Mouse (Mus musculus): Measurements from ENCODE around the gene Dnm3. TPM values are rescaled to one million over a fixed set of nuclear protein-coding genes. Genes with fewer than 3 reads are reported as not detected.
"Not testable (repeated sequence)": the region's sequence is repeated elsewhere in the genome, so short reads cannot be mapped to it uniquely, and the experiment has no call there.

Gene Dnm3
- total RNA-seq, 2 experiments from 2014 or later = 79.8 to 80.9 TPM

DNA sequence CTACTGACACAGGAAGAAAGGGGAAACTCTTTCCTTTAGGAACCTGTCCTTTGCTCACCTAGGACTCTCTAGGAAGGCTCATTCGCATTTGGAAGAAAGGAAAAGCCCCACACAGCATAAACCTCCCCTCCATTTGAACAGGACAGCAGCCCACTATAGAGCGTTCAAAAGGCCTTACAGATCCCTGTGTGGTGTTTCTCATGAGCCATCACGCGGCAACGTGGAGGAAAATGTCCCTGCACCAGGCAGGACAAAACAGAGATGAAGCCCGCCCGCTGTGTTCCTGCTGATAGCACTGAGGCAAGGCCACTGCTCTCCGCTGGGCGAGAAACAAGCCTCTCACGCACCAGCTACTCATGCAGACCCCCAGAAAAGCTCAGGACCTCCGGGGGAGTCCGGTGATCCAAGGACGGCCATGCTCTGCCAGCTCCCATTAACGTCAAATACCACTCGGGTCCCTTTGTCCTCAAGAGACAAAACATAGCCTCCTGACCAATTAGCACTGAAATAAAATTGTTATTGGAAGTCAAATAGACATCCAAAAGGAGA lies 51.8 kb downstream of the Dnm3 start:
- DNase-seq = no peak

DNA sequence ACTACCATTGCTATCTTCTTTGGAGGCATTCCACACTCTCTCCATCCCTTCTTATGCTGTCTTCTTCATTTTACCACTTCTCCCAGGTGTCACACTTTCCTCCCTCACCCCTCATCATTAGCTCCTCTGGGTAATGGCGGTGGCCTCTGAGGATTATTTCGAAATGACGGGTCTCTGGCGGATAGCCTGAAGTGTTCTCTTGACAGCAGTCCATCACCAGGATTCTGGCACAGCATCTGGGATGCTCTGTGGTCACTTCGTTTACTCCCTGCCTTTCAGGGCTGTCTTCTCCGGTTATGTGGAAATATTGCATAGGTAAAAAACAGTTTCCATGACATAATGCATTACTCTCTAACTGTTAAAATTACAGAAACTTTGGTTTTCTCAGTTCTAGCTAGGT lies 55.0 kb downstream of the Dnm3 start:
- no peak for DNase-seq

DNA sequence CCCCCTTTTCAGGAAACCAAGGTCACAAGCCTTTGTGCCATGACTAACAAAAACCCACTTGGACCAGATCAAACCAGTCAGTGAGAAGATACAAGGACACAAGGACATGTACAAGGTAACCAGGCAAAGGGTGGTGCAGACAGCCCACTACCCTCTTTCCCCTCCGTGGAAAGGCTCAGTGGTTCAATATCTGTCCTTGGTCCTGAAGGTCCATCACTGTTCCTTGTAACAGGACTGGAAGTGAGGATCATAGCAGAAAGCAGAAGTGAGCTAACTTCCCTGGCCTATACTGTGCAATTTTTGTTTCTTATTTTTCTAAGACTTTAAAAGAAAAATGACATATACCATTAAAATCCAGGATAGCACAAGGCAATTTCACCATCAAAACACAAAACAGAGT lies 64.0 kb downstream of the Dnm3 start:
- DNase-seq = no peak

DNA sequence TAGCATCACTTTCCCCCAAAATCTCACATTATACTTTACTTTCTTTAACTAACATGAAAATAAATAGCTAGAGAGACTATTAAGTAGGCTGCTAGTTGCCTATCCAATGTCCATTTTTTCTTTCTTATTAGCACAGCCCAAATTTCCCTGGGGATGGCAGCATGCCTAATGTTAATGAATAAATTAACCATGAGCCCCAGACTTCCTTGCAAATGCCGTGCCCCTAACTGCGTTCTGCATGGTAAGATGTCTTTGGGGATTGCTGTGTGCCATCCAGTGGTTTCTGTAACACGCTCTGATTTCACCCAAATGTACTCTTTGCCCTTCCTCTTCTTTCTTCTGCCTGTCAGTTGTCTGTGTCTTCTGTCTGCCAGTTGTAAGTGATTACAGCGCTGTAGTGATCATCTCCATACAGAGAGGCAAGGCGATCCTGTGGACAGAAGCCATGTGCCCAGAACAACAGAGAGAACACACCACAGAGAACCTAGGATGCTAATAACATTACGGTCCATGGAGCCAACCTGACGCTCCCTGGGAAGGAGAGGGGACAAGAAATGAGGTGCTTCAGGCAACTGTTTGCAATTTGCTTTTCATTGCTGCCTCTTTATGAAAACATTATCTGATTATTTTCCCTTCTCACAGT lies 64.9 kb downstream of the Dnm3 start:
- DNase-seq = no peak

DNA sequence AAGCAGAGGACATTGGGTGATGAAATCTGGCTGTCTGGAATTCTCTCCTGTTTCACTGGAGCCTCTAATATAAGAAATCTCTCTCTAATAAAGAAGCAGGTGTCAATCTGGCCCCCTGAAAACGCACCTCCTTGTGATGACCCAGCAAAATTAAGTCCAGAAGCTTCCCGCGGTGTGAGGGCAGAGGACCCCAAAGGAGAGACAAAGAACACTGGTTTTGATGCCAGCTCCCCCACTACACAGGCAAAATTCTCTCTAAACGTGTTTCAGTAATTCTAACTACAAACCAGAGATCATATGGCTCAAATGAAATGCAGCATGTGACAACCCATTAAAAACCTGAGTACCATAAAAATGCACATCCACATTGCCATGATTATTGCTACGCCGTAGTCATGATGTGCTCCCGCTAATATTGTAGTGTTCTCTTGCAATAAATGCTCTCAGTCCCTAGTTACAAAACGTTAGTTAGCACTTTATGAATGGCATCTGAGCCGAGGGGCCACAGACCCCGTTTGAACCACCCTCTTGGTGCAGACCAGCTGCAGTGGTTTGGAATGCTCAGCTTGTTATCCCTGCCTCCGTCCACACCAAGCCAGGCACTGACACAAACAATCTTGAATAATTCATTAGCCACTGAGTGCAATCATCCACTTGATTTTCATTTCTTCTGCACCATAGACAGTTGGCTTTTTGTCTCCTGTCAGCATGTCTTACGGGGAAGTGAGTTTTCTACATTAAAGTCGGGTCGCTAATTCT lies 67.4 kb downstream of the Dnm3 start:
- peak; percentile 8 to 24 for DNase-seq

DNA sequence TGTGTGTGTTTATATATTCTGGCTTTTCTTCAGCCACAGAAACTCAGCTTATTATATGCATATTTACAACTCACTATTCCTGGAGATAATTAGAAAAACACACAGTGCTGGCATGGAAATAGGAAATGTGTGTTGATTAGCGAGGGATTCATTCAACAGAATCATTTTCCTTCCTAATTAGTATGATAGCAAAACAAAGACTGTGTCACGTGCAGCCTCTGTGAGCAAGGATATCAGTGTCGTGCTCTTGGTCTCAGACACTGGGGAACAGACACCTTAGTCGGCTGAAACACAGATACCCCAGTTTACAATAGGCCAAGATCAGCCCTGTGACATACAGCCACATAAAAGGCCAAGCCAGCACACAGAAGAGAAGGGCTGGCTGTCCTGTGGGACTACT lies 83.3 kb downstream of the Dnm3 start:
- no peak for DNase-seq

DNA sequence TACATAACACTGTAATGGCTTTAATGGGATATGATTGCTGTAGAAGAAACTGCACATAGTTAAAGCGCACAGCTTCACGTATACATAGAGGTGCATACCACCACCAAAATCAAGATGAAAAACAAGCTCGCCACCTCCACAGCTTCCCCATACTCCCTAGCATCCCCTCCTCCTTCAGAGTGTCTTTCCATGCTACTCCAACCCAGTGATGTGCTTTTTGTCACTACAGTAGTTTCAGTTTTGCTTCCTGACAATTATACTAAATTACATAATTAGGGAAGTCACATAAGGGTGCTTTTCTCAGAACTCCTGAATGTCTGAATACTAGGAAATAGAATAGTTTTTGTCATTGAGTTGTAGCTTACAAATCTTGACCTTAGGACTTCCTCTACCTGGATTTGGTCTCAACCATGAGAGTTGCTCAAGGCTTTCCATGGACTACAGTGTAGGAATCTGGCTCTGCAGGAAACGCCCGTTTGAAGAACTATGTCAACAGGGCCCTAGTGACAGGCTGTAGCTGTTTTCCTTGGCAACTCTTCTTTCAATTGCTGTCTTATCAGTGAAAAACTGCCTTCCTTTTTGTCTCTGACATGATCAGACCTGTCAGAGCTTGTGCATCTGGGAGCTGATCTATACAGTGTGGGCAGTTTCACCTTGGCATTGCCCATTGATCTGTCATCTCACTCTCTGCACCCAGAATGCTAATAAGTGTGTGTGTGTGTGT lies 89.2 kb downstream of the Dnm3 start:
- DNase-seq = no peak

DNA sequence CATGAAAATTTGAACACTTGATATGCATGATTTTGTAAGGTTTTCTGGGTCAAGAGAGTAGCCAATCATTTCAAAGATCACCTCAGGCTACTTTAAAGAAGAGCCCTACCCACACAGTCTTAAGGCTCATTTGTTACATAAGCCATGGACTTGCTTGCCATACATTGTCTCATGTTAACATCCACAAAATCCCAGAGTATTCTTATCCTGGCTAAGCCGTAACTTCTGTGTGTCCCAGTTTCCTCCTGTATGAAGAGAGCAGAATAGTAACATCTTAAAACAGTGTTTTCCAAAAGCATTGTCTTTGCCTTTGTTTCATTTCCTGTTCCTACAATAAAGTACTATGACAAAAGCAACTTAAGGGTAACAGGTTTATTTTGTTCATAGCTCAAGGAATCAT lies 104.8 kb downstream of the Dnm3 start:
- not testable (repeated sequence) for DNase-seq

DNA sequence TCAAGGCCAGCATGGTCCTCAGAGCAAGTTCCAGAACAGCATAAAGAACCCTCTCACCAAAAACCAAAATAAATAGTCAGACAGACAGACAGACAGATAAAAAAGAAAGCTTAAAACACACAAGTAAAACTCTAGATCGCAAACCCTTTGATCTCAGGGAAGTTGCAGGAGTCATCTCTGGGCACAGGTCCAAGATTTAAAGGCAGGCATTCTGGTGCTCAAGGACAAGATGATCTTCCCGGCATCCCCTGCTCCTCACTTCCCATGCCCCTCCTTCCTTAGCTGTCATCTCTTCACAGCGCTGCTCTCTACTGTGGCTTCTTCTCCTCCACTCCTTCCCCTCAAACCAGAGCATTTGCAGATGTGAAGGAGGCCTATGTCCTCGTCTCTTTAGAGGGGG lies 108.1 kb downstream of the Dnm3 start:
- DNase-seq = no peak

DNA sequence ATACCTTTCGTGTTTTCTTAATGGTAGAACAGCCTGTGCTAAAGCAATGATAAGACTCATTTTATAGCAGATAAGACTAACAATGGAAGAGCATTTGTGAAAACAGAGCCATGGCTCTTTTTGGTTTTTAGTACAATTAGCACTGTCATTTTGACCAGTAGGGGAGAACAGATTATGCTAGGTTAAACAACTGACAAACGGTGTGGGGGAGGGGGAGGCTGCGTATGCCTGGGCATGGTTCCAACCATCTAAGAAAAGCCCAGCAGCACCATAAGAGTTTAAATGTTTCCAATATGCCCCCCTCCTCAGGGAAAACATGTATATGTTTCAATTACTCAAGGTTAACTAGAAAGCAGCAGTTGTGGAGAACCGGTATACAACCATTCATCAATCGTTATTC lies 115.9 kb downstream of the Dnm3 start:
- peak; percentile 40 to 46 for DNase-seq

DNA sequence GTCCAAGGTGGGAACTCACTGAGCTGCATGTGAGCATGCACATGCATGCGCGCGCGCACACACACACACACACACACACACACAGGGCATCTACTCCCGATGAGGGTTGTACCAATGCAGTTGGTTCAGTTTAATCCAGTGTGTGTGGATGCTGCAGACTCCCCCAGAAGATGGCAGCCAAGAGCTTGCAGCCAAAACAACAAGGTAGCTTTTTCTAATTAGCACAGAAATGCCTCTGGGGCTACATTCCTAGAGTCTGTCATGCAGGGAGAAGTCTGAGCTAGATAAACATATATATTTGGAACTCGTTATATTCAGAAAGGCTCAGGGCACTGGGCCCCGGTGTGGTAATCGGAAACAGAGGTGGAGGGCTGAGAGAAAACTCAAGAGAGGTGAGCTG lies 118.6 kb downstream of the Dnm3 start:
- peak; percentile 56 to 66 for DNase-seq

DNA sequence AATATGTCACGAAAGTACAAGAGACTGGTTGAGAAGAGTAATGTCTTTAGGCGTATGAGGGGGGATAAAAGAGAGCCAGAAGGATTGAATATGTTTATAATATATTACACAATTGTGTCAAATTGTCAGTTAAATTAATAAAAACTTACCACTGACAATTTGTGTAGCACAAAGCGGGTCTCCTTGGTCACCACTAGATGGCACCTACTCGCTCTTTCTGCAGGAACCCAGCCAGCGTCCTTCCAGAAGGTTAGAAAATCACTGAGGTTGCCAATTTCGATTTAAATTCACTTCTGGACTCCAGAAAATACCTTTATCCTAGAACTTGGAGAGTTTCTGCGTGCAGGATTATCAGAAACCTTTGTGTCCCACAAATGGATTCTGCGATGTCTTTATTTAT lies 119.8 kb downstream of the Dnm3 start:
- DNase-seq = no peak

DNA sequence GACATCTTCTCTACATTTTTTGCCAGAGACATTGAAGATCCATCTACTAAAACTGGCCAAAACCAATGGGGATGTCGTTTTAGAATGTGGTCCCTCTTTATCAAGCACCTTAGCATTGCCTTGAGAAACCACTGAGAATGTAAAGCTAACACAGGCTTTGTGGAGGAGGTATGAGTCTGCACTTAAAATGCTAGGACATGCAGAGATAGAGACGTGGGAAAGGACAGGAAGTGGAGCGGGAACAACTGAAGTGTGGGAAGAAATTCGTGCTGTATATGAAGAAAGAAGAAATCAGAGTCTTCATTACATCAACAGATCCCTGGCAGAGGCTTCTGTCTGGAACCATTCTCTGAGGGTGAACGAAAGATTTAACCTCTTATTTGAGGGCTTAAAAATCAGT lies 121.4 kb downstream of the Dnm3 start:
- DNase-seq = no peak

DNA sequence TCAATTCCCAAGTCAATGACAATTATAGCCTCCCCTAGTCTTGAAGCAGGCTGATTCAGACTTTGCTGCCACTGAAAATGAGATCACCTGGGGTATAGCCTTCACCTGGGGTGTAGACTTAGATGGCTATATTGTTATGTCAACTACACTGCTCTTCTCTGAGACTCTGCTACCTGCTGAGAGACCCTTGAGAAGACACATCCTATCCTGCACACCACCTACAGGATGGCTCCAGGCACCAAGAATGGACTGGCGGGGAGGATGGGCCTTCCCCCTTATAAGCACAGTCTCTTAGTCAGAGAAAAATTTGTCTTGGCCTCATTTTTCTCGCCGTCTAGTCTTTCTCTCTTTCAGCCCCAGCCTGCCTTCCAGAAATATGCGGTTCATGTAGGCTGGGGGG lies 123.1 kb downstream of the Dnm3 start:
- no peak for DNase-seq

DNA sequence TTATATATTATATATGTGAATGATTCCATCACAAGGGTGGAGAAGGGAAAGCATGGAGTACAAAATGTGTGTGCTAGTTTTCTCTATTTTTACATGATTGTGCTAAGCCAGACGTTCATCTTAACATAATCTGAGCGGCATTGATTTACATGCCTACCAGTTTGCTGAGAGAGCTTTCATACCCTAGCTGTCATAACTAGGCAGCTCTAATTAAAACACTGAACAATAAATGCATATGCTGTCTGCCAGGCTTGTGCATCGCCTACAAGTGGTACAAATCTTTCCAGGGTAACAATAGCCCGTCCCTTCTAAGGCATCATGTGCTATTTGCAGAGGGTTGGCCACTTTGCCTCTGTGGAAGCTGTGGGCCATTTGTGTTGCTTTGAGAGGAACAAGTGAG lies 124.0 kb downstream of the Dnm3 start:
- no peak for DNase-seq

DNA sequence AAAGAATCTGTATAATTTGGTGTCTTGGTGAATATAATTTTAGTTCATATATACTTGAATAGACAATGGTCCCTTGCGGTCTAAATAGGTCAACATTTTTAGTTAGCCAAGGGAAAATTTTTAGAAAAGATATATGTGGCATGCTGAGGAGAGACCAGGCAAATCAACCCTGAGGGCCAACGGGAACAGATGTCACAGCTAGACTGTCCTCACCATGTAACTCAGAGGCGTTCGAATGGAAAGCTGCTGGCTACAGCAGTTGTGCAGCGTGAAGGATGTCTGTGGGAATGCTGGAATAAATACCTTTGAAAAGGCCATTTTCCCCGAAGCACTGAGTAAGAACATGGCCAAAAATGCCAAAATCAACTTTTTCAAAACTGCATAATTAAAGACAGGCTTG lies 128.5 kb downstream of the Dnm3 start:
- DNase-seq = no peak

DNA sequence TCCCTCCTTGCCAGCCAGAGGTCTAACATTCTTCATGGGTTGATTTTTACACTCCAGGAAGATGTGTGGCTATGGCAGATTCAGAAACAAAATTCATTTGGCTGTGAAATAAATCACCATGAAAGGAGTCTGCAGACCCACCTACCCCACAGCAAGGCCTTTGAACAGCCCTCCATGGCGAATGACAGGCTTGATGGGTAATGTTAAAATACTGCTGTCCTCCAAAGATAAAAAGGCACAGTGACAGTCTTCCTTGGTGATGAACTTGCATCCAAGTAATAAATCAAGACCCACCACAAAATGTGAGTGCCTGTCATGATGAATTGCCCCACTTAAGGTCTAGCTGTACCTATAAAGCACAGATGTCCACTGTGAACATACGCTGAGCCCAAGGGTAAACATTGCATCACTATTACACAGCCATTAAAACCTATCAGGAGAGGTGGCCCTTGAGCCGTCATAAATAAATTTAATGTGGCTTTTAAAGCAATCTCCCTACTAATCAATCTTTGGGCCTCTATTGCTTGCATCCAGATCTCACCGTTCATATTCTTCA lies 131.3 kb downstream of the Dnm3 start:
- DNase-seq = no peak

DNA sequence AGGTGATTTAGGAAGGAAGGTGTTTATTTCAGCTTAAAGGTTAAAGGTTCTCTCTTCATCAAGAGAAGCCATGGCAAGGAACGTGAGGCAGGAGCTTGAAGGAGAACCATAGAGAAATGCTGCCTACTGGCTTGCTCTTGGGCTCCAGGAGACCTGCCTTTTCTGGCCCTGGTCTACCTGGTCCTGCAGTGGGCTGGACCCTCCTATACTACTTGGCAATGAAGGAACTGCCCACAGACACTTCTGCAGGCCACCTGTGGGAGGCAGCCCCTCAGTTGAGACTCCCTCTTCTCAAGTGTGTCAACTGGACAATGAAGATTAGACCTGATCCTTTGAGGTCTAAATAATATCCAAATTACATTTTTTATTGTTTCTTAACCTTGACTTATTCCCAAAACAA lies 140.7 kb downstream of the Dnm3 start:
- DNase-seq = no peak

DNA sequence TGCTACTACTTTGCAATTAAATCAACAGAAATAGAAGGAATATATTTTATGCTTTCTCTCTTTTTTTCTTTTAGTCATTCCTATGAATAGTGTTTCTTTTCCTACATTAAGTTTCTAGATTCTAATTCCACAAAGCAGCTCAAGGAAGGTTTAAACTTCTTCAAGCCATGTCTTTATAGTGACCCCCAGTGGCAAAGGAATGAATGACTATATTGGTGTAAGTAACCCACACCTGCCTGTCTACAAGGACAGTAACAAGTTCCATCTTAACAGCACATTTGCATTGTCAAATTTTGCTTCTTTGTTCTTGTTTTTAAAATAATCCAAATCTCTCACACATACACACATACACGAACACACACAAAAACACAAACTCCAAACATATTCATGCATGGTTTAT lies 141.2 kb downstream of the Dnm3 start:
- no peak for DNase-seq

DNA sequence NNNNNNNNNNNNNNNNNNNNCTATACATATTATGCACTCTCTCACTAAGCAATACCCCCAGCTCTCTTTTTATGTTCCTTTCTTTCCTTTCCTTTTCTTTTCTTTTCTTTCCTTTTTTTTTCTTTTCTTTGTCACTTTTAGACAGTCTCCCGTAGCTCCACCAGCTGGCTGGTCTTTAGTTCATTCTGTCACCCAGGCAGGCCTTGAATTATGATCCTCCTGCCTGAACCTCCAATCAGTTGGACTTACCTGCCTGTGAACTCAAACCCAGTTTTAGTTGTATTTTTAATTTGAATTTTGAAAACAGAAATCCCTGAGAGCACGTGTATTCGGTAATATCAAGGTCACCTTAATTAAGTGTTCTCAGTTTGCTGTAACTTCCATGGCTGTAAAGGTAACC lies 141.6 kb downstream of the Dnm3 start:
- DNase-seq = no peak

DNA sequence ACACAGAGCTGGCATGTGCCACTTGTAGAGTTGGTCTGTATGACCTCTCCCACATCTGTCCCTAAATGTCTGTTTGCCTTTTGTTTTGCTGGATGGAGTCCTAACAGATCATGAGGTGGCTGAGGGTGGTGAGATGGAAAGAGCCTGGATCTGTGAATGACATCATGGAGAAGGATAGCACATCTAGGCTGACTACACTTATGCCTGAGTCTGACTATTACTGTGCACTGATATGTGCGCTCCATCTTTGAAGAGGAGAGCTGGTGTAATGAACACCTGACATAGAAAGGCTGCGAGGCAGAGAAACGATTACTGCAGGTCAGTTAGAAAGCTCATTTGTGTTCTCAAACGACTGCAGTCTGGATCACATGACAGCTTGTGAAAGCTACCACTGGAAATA lies 149.2 kb downstream of the Dnm3 start:
- no peak for DNase-seq

DNA sequence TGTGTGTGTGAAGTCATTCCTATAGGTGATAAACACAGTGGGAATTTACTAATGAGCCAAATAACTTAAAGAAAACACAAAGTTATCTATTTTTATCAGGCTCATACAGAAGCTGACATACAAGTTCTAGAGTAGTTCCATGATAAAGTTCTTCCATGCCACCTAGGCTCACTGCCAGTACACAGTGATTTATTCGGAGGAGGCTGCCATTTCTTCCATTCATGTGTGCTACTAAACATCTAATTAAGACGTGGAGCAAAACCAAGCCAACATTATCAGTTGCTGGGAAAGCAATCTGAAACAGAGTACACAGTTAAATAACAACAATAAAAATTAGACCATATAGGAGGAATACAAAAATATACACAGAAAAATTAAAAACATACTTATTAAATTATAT lies 150.2 kb downstream of the Dnm3 start:
- no peak for DNase-seq

DNA sequence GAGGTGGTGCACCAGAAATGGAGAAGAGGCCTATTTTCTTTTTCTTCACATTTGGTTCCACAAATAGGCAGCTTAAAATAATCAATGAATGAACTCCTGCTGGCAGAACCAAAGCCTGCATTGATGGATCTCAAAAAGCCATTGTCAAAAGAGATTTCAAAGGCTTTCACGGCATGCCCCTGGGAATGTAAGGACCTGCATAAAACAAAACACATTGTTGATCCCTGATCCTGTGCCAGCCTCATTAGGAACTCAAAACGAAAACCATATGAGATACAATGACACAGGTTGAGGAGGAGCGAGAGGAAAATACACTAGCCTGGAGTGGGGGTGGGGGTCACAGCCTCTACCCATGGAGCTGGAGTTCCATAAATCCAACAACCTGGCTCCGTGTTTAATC lies 153.4 kb downstream of the Dnm3 start:
- no peak for DNase-seq

All from layer of hippocampus, postnatal 36 days (tissue).